12 mouse cellular contexts compared by ENCODE assay signal in genomic region chr9:62532876-62533275, GRCm38 (mm10). TPM values are rescaled to one million over a fixed set of nuclear protein-coding genes. Genes with fewer than 3 reads are reported as not detected.
DNase-seq lines count a peak whose midpoint lies in the region; ATAC-seq and TF ChIP-seq lines count a peak whose summit lies in the region.
"Had no signal": no experiment of that assay in that cellular context is flagged by ENCODE, and none has a peak within 500 bp of the region (broad histone marks: within the 10 kb centered on the region; RNA-seq: fewer than 3 reads in every experiment).

No protein-coding gene starts in this region.

- H3K9ac ChIP-seq in lung, embryonic 16.5 days (ENCODE audit: low read length): no peak overlapping the region; the same call in 1 of the 2 replicates
- peak overlapping the region; percentile 61 for H3K9ac ChIP-seq in forebrain, embryonic 13.5 days
- H3K9ac ChIP-seq in hindbrain, embryonic 16.5 days (ENCODE audit: low read depth, low read length): peak overlapping the region; percentile 47
- H3K9ac ChIP-seq: liver, embryonic 13.5 days had no signal

- H3K4me3 ChIP-seq in lung, embryonic 16.5 days (ENCODE audit: low read length): no peak overlapping the region
- no peak overlapping the region for H3K4me3 ChIP-seq in forebrain, embryonic 13.5 days
- H3K4me3 ChIP-seq in hindbrain, embryonic 16.5 days (ENCODE audit: low read length): no peak overlapping the region
- no peak overlapping the region for H3K4me3 ChIP-seq in olfactory bulb, adult 2 months (ENCODE audit: insufficient read depth, low read depth, low read length)
- H3K4me3 ChIP-seq: liver, embryonic 13.5 days had no signal

- 78% methylated on average over 11 of the region's 11 CpGs for WGBS in lung, embryonic 16.5 days
- WGBS in forebrain, embryonic 13.5 days: 39% methylated on average over 11 of the region's 11 CpGs
- WGBS in hindbrain, embryonic 16.5 days: 35% methylated on average over 11 of the region's 11 CpGs
- WGBS in olfactory bulb, adult 2 months: 43% methylated on average over 11 of the region's 11 CpGs

- no peaks in the 10 kb centered on the region for H3K27me3 ChIP-seq in lung, embryonic 16.5 days (ENCODE audit: control insufficient read depth, insufficient read depth, low read depth, low read length)
- H3K27me3 ChIP-seq in forebrain, embryonic 13.5 days: no peaks in the 10 kb centered on the region
- no peaks in the 10 kb centered on the region for H3K27me3 ChIP-seq in hindbrain, embryonic 16.5 days (replicated peaks; ENCODE audit: control insufficient read depth, insufficient read depth, low read length)

- no peaks in the 10 kb centered on the region for H3K36me3 ChIP-seq in lung, embryonic 16.5 days (ENCODE audit: control insufficient read depth, insufficient read depth, low read length)
- 0 out of 2 replicates have a peak, but pooled peaks cover under 1% of the 10 kb centered on the region for H3K36me3 ChIP-seq in forebrain, embryonic 13.5 days (ENCODE audit: poor library complexity, severe bottlenecking)
- H3K36me3 ChIP-seq in hindbrain, embryonic 16.5 days (ENCODE audit: control insufficient read depth, insufficient read depth, low read length): no peaks in the 10 kb centered on the region
- H3K36me3 ChIP-seq: liver, embryonic 13.5 days had no signal

- no peak for TF ChIP-seq POLR2A in olfactory bulb, adult 2 months (IDR thresholded peaks at IDR 0.05; ENCODE audit: insufficient read depth, low read depth, low read length)

- H3K27ac ChIP-seq in lung, embryonic 16.5 days (ENCODE audit: low read length): peak overlapping the region; percentile 90
- H3K27ac ChIP-seq in forebrain, embryonic 13.5 days: peak overlapping the region; percentile 99
- H3K27ac ChIP-seq in hindbrain, embryonic 16.5 days (ENCODE audit: low read depth, low read length): peak overlapping the region; percentile 88
- H3K27ac ChIP-seq in olfactory bulb, adult 2 months (ENCODE audit: insufficient read depth, low read depth, low read length): peak overlapping the region; percentile 89

- no peak for DNase-seq in lung, adult 18-20 months
- DNase-seq in urinary bladder, postnatal 14 days (ENCODE audit: low spot score): no peak
- DNase-seq in testis, postnatal 10 days (ENCODE audit: low spot score): no peak
- DNase-seq: cerebellum, adult 11 months; gastrocnemius, postnatal 36 days; heart, postnatal 36 days; layer of hippocampus, adult 9-11 months; liver, embryonic 13.5 days had no signal

- TF ChIP-seq CTCF in olfactory bulb, adult 2 months (IDR thresholded peaks at IDR 0.05; ENCODE audit: insufficient read depth, low read depth, low read length): no peak

- ATAC-seq in lung, embryonic 16.5 days (ENCODE audit: low read depth): no peak
- no peak for ATAC-seq in forebrain, embryonic 13.5 days
- no peak for ATAC-seq in hindbrain, embryonic 16.5 days

- no peaks in the 10 kb centered on the region for H3K9me3 ChIP-seq in lung, embryonic 16.5 days (ENCODE audit: control insufficient read depth, low read length)
- H3K9me3 ChIP-seq in forebrain, embryonic 13.5 days (replicated peaks): no peaks in the 10 kb centered on the region
- H3K9me3 ChIP-seq in hindbrain, embryonic 16.5 days (ENCODE audit: control insufficient read depth, low read length): no peaks in the 10 kb centered on the region
- H3K9me3 ChIP-seq: liver, embryonic 13.5 days had no signal

- H3K4me2 ChIP-seq in lung, embryonic 16.5 days (ENCODE audit: low read depth, low read length): no peak overlapping the region
- H3K4me2 ChIP-seq in forebrain, embryonic 13.5 days: peak overlapping the region; percentile 47
- H3K4me2 ChIP-seq in hindbrain, embryonic 16.5 days (ENCODE audit: low read length): 0 out of 2 replicates have a peak overlapping the region, but pooled peaks have one; percentile 22
- H3K4me2 ChIP-seq: liver, embryonic 13.5 days had no signal

- peaks cover 45% of the 10 kb centered on the region for H3K4me1 ChIP-seq in lung, embryonic 16.5 days (replicated peaks; ENCODE audit: control insufficient read depth, insufficient read depth, low read length)
- peaks cover 91% of the 10 kb centered on the region for H3K4me1 ChIP-seq in forebrain, embryonic 13.5 days
- peaks cover 69% of the 10 kb centered on the region for H3K4me1 ChIP-seq in hindbrain, embryonic 16.5 days (ENCODE audit: control insufficient read depth, insufficient read depth, low read depth, low read length)
- peaks cover 62% of the 10 kb centered on the region for H3K4me1 ChIP-seq in olfactory bulb, adult 2 months (ENCODE audit: control insufficient read depth, insufficient read depth, low read length)

RNA-seq across cellular contexts. Expression of gene Coro2b, which starts 4.0 kb away (rescaled TPM):
- polyA plus RNA-seq in lung, embryonic 16.5 days (2015; fragmentation: Nextera tagmentation; extraction: Ambion mirVana): 21.6 and 24.6 TPM in 2 replicates
- polyA plus RNA-seq in forebrain, embryonic 13.5 days (2015; fragmentation: Nextera tagmentation; extraction: Ambion mirVana): 35.5 and 37.0 TPM in 2 replicates
- polyA plus RNA-seq in hindbrain, embryonic 16.5 days (2015; fragmentation: Nextera tagmentation; extraction: Ambion mirVana): 37.5 and 46.2 TPM in 2 replicates
- polyA plus RNA-seq in olfactory bulb, adult 2 months (2012; ENCODE audit: insufficient read depth, insufficient read length, low replicate concordance, missing spikeins): not detected in 2 replicates
